Comparison of ENCODE assay signal across 29 mouse cellular contexts in the genomic region with DNA sequence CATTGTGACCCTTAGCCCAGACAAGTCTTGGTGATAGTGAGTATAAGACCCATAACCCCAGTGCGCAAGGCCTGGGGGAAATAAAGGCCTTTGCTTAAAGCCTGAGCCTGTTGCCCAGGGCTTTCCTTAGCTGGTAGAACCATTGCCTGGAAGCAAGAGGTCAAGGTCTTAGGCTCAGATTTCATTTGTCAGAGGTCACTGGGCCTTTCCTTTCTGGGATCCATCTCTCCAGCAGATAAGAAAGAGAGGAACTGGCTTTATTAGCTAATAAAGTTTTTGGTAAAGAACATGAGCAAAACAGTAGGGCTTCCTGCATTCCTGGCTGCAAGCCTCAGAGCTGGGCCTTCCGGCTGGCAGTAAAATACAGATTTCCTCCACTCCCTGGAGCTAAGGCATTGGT. TPM values are rescaled to one million over a fixed set of nuclear protein-coding genes. Genes with fewer than 3 reads are reported as not detected.
"Had no signal": no experiment of that assay in that cellular context is flagged by ENCODE, and none has a peak within 500 bp of the region (broad histone marks: within the 10 kb centered on the region; RNA-seq: fewer than 3 reads in every experiment).

No protein-coding gene starts in this region.

- H3K4me2 ChIP-seq: intestine, embryonic 15.5 days; kidney, embryonic 15.5 days; liver, embryonic 12.5 days; liver, embryonic 15.5 days; midbrain, embryonic 11.5 days had no signal

- DNase-seq: kidney, adult 11 months; layer of hippocampus, postnatal 36 days; lung, adult 2 months; lung, postnatal 4 days; midbrain, embryonic 14.5 days; thymus, adult 2 months; thymus, postnatal 14 days; thymus, postnatal 4 days had no signal

- H3K9me3 ChIP-seq: intestine, embryonic 15.5 days; kidney, embryonic 15.5 days; liver, embryonic 12.5 days; liver, embryonic 15.5 days had no signal

- H3K4me3 ChIP-seq: intestine, embryonic 15.5 days; kidney, embryonic 15.5 days; left cerebral cortex, adult 2 months; liver, embryonic 12.5 days; liver, embryonic 15.5 days had no signal

- H3K9ac ChIP-seq: intestine, embryonic 15.5 days; kidney, embryonic 15.5 days; liver, embryonic 12.5 days; liver, embryonic 15.5 days had no signal

- H3K27ac ChIP-seq: intestine, embryonic 15.5 days; kidney, embryonic 15.5 days; left cerebral cortex, adult 2 months; liver, embryonic 12.5 days; liver, embryonic 15.5 days; stomach, postnatal 0 days had no signal

- H3K36me3 ChIP-seq: intestine, embryonic 15.5 days; kidney, embryonic 15.5 days; liver, embryonic 12.5 days; liver, embryonic 15.5 days had no signal

- ATAC-seq: intestine, embryonic 15.5 days; liver, embryonic 12.5 days; lung, postnatal 0 days had no signal

RNA-seq across cellular contexts. Expression of gene Cyp1a1, which starts 6.4 kb away (rescaled TPM):
- total RNA-seq: megakaryocyte progenitor cell, adult 5-6 weeks; midbrain, postnatal 0 days had no signal
- polyA plus RNA-seq: intestine, embryonic 15.5 days; limb, embryonic 11.5 days; midbrain, embryonic 11.5 days; neural tube, embryonic 11.5 days; stomach, embryonic 14.5 days had no signal

RNA-seq across cellular contexts. Expression of gene Cyp1a2, which starts 10.6 kb away (rescaled TPM):
- total RNA-seq: layer of hippocampus, adult 8-10 months; layer of hippocampus, postnatal 10 days; layer of hippocampus, postnatal 36 days; left cerebral cortex, adult 2 months; left cerebral cortex, postnatal 10 days; left cerebral cortex, postnatal 36 days; megakaryocyte progenitor cell, adult 5-6 weeks; megakaryocyte-erythroid progenitor cell, adult 5-6 weeks; midbrain, postnatal 0 days had no signal
- polyA plus RNA-seq: intestine, embryonic 15.5 days; kidney, embryonic 15.5 days; limb, embryonic 11.5 days; limb, embryonic 14.5 days; liver, embryonic 12.5 days; lung, postnatal 0 days; midbrain, embryonic 11.5 days; midbrain, embryonic 14.5 days; midbrain, postnatal 0 days; neural tube, embryonic 11.5 days; neural tube, embryonic 14.5 days; small intestine, adult 2 months; stomach, embryonic 14.5 days; stomach, postnatal 0 days had no signal
